ENCODE assay signal across 1 mouse cellular context in the genomic region with DNA sequence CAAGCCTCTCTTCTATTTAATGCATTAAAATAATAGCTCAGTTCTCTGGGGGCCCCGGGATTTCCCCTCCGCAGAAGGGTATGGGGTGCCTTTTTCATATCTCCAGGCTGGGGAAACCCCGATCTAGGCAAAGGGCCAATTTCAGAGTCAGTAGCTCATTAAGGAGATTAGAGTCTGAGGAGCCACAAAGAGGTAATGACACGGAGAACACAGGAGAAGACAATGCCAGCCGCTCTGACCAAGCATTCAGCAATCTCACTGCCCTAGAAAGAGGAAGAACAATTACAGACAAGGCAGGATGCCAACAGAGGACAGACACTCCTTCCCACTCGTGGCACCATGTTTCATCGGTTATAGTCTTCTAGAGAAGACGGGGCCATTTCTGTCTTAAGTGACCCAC.
TF ChIP-seq lines count a peak whose summit lies in the region.

No protein-coding gene starts in this region.

TF ChIP-seq in MEL, 35 proteins besides CTCF, POLR2A, EP300 and RAD21 (continued from another document):
- TF ChIP-seq BHLHE40 (IDR thresholded peaks at IDR 0.05; ENCODE audit: borderline replicate concordance, low read depth, low read length) (no peak), SIN3A (IDR thresholded peaks at IDR 0.05; ENCODE audit: low read length) (peak; percentile 81), ETS1 (IDR thresholded peaks at IDR 0.05; ENCODE audit: low read depth, low read length) (peak; percentile 95), RCOR1 (IDR thresholded peaks at IDR 0.05; ENCODE audit: low read depth, low read length) (peak; percentile 74), SMC3 (IDR thresholded peaks at IDR 0.05; ENCODE audit: low read depth, low read length) (peak; percentile 9; the same call in 1 of the 2 replicates), HCFC1 (IDR thresholded peaks at IDR 0.05; ENCODE audit: low read depth, low read length) (peak; percentile 41; the same call in 1 of the 2 replicates), ZMIZ1 (IDR thresholded peaks at IDR 0.05; ENCODE audit: low read depth, low read length) (no peak), POLR2AphosphoS2 (IDR thresholded peaks at IDR 0.05; ENCODE audit: low read length) (no peak), TCF12 (IDR thresholded peaks at IDR 0.05; ENCODE audit: low read depth, low read length) (peak; percentile 66)
